Mouse (Mus musculus) layer of hippocampus, adult 9-11 months (tissue): ENCODE data around the gene Vwa5b2.
A peak's percentile ranks its signal among the peaks of the same experiment; 100 is the strongest.

Experiments
- DNase-seq: peaks from one replicate; pipeline ENCODE4 v3.0.0; 2022

The Vwa5b2 gene

GRCm38 (mm10) chr16:20611357-20612227, 22.3 kb downstream of the Vwa5b2 start, which contains the start of the genes Eef1akmt4, Gm49333 and Alg3:
Gene Eef1akmt4, plus strand, starts transcription at chr16:20611593.
Gene Gm49333, plus strand, starts transcription at chr16:20611610.
Gene Alg3, minus strand, starts transcription at chr16:20611735.
- peak; percentile 86 for DNase-seq

GRCm38 (mm10) chr16:20619541-20620398, 30.5 kb downstream of the Vwa5b2 start:
- DNase-seq: no peak

GRCm38 (mm10) chr16:20620399-20620735, 31.1 kb downstream of the Vwa5b2 start:
- DNase-seq: no peak

DNA sequence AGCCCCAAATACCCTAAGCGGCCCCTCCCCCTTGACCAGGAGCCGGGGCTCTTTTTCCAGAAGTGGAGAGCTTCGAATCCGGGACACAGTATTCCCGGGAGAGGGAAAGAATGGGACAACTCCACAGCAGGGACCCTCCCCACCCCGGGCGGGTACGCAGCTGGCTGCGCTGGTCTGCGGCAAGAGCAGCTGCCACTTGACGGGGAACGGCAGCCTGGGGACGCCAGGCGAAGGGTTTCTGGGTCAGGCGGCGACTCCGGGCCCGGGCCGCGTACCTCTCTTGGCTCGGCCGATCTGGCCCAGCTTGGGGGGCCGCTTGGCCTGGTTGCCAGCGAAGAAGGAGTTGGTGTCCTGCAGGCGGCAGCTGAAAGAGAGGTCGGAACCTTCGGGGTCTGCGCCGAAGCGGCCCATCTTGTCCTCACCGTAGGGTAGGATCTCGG, 31.5 kb downstream of the Vwa5b2 start:
- DNase-seq: no peak

GRCm38 (mm10) chr16:20621191-20621990, 32.1 kb downstream of the Vwa5b2 start, which contains the start of gene Camk2n2:
Gene Camk2n2, minus strand, starts transcription at chr16:20621287.
- DNase-seq: no peak

- DNase-seq: peak; percentile 63
These were observed 32.9 kb downstream of the Vwa5b2 start for GRCm38 (mm10) chr16:20621991-20622685.

GRCm38 (mm10) chr16:20623211-20623610, 33.9 kb downstream of the Vwa5b2 start:
- no peak for DNase-seq

DNA sequence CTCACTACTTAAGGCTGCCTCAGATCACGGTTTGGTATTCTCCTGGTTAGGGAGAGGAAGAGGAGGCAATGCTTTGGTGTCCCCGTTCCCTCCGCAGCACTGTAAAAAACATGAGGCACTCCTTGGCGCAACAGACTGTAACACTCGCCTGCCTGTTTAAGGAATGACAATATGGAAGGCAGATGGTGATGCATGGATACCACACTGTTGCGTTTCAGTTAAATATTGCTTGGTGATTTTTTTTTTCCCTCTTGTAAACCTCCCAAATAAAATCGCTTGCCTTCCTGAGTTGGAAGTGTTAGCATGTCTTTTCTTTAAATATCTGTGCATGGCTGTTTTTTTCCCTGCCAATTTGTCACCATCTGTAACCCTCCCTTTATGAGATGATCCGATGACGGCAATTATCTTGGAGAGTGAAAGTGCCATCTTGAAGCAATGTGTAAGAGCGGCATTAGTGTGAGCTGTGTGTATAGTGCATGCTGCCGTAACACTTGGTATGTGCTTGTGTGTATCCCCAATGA, 39.7 kb downstream of the Vwa5b2 start:
- peak; percentile 48 for DNase-seq

DNA sequence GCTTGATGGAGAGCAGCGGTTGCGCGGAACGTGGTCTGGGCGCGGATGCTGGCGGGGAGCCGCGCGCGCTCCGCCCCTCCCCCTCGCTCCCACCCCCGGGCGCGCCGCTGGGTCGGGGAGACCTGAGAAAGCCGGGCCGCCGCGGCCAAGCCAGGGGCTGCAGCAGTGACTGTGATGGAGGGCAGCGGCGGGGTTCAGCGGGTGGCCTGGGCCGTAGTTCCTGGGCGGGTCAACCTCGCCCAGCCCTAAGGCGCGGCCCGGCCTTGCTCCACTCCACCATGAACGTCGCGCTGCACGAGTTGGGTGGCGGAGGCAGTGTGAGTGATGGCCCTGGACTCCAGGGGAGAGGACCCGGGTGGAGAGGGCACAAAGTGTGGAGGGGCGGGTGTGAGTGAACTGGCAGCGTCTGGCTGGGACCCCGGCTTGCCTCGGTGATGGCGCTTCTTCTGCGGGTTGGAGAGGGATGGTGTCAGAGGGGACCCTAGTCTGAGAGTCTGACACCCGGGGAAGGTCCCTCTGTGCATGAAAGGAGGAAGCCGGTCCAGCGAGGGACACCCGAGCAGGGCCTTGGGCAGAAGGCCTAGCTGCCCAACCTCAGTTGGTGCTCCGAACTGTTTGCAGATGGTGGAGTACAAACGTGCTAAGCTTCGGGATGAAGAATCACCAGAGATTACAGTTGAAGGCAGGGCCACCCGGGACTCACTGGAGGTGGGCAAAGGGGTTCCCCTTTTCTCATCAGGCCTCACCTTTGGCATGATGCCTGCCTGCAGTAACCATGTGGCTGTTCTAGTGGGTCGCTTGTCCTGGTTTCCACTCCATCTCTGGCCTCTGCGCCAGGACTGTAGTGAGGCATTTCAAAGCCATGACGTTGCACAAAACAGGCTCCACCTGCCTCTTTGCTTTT, 40.7 kb downstream of the Vwa5b2 start, which contains the start of gene Ece2:
Ece2 (plus strand) TSS at position 98 of the 904 bp plus-strand sequence.
- no peak for DNase-seq

- DNase-seq: no peak
These were observed 48.1 kb downstream of the Vwa5b2 start for GRCm38 (mm10) chr16:20637410-20637809.

GRCm38 (mm10) chr16:20638367-20638766, 49.1 kb downstream of the Vwa5b2 start:
- DNase-seq: peak; percentile 49

- peak; percentile 48 for DNase-seq
These were observed 52.9 kb downstream of the Vwa5b2 start for GRCm38 (mm10) chr16:20642161-20642560.

- no peak for DNase-seq
These were observed 54.6 kb downstream of the Vwa5b2 start for GRCm38 (mm10) chr16:20643911-20644310.

GRCm38 (mm10) chr16:20651076-20651946, 62.0 kb downstream of the Vwa5b2 start, which contains the start of gene Psmd2:
Gene Psmd2, plus strand, starts transcription at chr16:20651652.
- DNase-seq: peak; percentile 94

DNA sequence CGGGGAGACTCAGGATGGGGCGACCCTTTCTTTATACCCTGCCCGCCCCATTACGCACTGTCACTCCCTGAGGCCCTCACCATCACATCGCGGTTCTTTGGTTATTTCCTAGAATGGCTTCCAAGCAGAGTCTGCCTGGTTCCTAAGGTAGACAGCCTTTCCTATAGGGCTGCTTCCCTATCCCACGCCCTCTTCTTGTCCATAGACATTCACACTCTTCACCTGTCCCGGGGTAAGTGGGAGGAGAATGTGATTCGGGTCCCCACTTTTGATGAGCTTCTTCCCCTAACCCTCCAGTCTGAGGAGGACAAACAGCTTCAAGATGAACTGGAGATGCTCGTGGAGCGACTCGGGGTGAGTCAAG, 62.7 kb downstream of the Vwa5b2 start:
- no peak for DNase-seq

GRCm38 (mm10) chr16:20653315-20653714, 64.0 kb downstream of the Vwa5b2 start:
- DNase-seq: no peak
